Mouse (Mus musculus): Measurements from ENCODE around the gene Lrp10.

DNA sequence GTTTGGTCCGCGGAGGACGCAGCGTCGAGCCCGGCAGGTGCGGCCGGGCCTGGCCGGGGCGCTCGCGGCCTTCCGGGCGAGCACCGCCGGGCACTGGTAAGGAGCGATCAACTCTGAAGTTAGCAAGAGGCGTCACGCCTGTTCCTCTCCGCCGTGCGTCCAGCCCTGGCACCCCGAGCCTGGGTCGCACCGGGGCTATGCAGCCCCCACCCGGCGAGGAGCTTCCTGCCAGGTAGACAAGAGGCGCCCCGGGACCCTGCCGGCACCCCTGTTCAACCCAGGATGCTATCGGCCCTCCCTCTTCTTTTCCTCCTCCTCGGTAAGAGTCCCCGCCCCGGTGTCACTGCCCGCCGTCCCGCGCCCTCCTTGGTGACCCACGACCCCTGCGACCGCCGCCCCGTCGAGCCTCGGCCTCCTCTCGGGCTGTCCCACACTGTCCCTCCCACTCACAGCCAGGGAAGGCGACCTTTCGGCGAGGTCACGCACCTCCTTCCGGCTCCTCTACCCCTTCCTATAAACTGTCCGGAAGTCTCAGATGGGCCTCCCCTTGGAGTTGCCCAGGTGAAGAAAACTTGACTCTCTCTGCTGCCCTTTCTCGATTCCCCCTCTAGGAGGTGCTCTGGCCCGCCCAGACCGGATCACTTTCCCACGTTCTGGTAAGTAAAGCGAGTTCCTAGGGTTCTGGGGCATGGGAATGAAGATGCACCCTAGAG is 512 bp downstream of the Lrp10 start:
- peak; percentile 58 for TF ChIP-seq CTCF (IDR thresholded peaks at IDR 0.05; ENCODE audit: low read depth)
- TF ChIP-seq EP300 (IDR thresholded peaks at IDR 0.05; ENCODE audit: low read depth), result no peak
